Mouse (Mus musculus) stomach, embryonic 15.5 days (tissue): ENCODE data around the gene Hsf5. TPM values are rescaled to one million over a fixed set of nuclear protein-coding genes. Genes with fewer than 3 reads are reported as not detected.

Experiments used
- ATAC-seq: fragments of 200-750 bp; cut with Nextera tagmentation; 2 replicates; pipeline ENCODE4 v1.8.0; 2017; ENCODE audit warnings: low read depth, moderate number of reproducible peaks, moderate TSS enrichment; ENCODE audit not compliant: insufficient read depth, low FRiP score
- H3K27ac ChIP-seq: fragments of 300-500 bp; sonication (generic); 2 replicates; pipeline ENCODE4 v1.5.1; 2015; ENCODE audit warnings: mild to moderate bottlenecking, inconsistent platforms
- H3K27me3 ChIP-seq: fragments of 300-500 bp; sonication (generic); replicated peaks from 2 replicates; pipeline ENCODE4 v1.6.1; 2015; ENCODE audit warnings: inconsistent platforms
- H3K36me3 ChIP-seq: fragments of 300-500 bp; sonication (generic); 2 replicates; pipeline ENCODE4 v1.6.1; 2015; ENCODE audit warnings: inconsistent platforms
- H3K4me1 ChIP-seq: fragments of 300-500 bp; sonication (generic); 2 replicates; pipeline ENCODE4 v1.6.1; 2015; ENCODE audit warnings: inconsistent platforms
- H3K4me2 ChIP-seq: fragments of 300-500 bp; sonication (generic); 2 replicates; pipeline ENCODE4 v1.6.1; 2015; ENCODE audit warnings: mild to moderate bottlenecking, inconsistent platforms
- H3K4me3 ChIP-seq: fragments of 300-500 bp; sonication (generic); replicated peaks from 2 replicates; pipeline ENCODE4 v1.5.1; 2015; ENCODE audit warnings: inconsistent platforms
- H3K9ac ChIP-seq: fragments of 300-500 bp; sonication (generic); 2 replicates; pipeline ENCODE4 v1.6.1; 2015; ENCODE audit warnings: inconsistent platforms
- H3K9me3 ChIP-seq: fragments of 300-500 bp; sonication (generic); 2 replicates; pipeline ENCODE4 v1.6.1; 2016; ENCODE audit warnings: inconsistent platforms
- WGBS: fragments of 180-500 bp; shearing (Covaris S2); methylation state at CpG from one replicate; pipeline ENCODE4 v1.1.7; 2015; 5-methylcytosine and 5-hydroxymethylcytosine counted together
- polyA plus RNA-seq: library from polyadenylated mRNA; unstranded; fragments of >200 nt; fragmentation: Nextera tagmentation; extraction: Ambion mirVana; gene quantifications from 2 replicates; pipeline ENCODE4 v1.2.1, GENCODE M21; 2015

The Hsf5 gene
- polyA plus RNA-seq, 1 experiment from 2014 or later = 0.26 TPM

- H3K9me3 ChIP-seq = no peaks in the 10 kb centered on the region
- no peaks in the 10 kb centered on the region; the same call in 1 of the 2 replicates for H3K4me1 ChIP-seq
- WGBS = 68% methylated on average over 12 of the region's 12 CpGs
- no peak overlapping the region for H3K9ac ChIP-seq
- no peak overlapping the region for H3K4me3 ChIP-seq
- H3K36me3 ChIP-seq = no peaks in the 10 kb centered on the region
- H3K27ac ChIP-seq = peak overlapping the region; percentile 37; the same call in 1 of the 2 replicates
- no peaks in the 10 kb centered on the region for H3K27me3 ChIP-seq
- ATAC-seq = no peak
- H3K4me2 ChIP-seq = 0 out of 2 replicates have a peak overlapping the region, but pooled peaks have one; percentile 2
Observed at GRCm38 (mm10) chr11:87682096-87682495, 65.1 kb downstream of the Hsf5 start.

- peak overlapping the region; percentile 37; the same call in 1 of the 2 replicates for H3K27ac ChIP-seq
- WGBS = 38% methylated on average over 13 of the region's 13 CpGs
- no peaks in the 10 kb centered on the region for H3K27me3 ChIP-seq
- peaks cover 4% of the 10 kb centered on the region; the same call in 1 of the 2 replicates for H3K4me1 ChIP-seq
- peak; percentile 50 for ATAC-seq
- no peak overlapping the region for H3K4me2 ChIP-seq
- H3K9ac ChIP-seq = no peak overlapping the region
- H3K4me3 ChIP-seq = no peak overlapping the region
- no peaks in the 10 kb centered on the region for H3K9me3 ChIP-seq
- H3K36me3 ChIP-seq = no peaks in the 10 kb centered on the region
Observed at GRCm38 (mm10) chr11:87682838-87683571, 66.0 kb downstream of the Hsf5 start.

GRCm38 (mm10) chr11:87686407-87686806 is 69.4 kb downstream of the Hsf5 start:
- H3K9ac ChIP-seq = no peak overlapping the region
- H3K4me2 ChIP-seq = no peak overlapping the region
- no peak overlapping the region for H3K4me3 ChIP-seq
- 54% methylated on average over 7 of the region's 7 CpGs for WGBS
- H3K9me3 ChIP-seq = no peaks in the 10 kb centered on the region
- H3K27me3 ChIP-seq = no peaks in the 10 kb centered on the region
- peaks cover 16% of the 10 kb centered on the region for H3K4me1 ChIP-seq
- no peak for ATAC-seq
- H3K27ac ChIP-seq = peak overlapping the region; percentile 26; the same call in 1 of the 2 replicates
- no peaks in the 10 kb centered on the region for H3K36me3 ChIP-seq

- no peak for ATAC-seq
- H3K9ac ChIP-seq = no peak overlapping the region
- H3K9me3 ChIP-seq = no peaks in the 10 kb centered on the region
- no peaks in the 10 kb centered on the region for H3K36me3 ChIP-seq
- H3K27me3 ChIP-seq = no peaks in the 10 kb centered on the region
- peaks cover 16% of the 10 kb centered on the region for H3K4me1 ChIP-seq
- H3K4me2 ChIP-seq = 0 out of 2 replicates have a peak overlapping the region, but pooled peaks have one; percentile 2
- peak overlapping the region; percentile 74 for H3K27ac ChIP-seq
- no peak overlapping the region for H3K4me3 ChIP-seq
- 56% methylated on average over 15 of the region's 15 CpGs for WGBS
Observed at GRCm38 (mm10) chr11:87687246-87688225, 70.6 kb downstream of the Hsf5 start.

GRCm38 (mm10) chr11:87688478-87689203 is 71.7 kb downstream of the Hsf5 start:
- Histone ChIP-seq H3K9ac (no peak overlapping the region), H3K9me3 (no peaks in the 10 kb centered on the region), H3K27ac (peak overlapping the region; percentile 74), H3K4me2 (peak overlapping the region; percentile 33), H3K4me1 (peaks cover 16% of the 10 kb centered on the region), H3K27me3 (no peaks in the 10 kb centered on the region), H3K4me3 (no peak overlapping the region), H3K36me3 (no peaks in the 10 kb centered on the region)
- no peak for ATAC-seq
- WGBS = 73% methylated on average over 11 of the region's 11 CpGs

GRCm38 (mm10) chr11:87689402-87689808 is 72.4 kb downstream of the Hsf5 start:
- 5% methylated on average over 7 of the region's 7 CpGs for WGBS
- H3K4me1 ChIP-seq = peaks cover 16% of the 10 kb centered on the region
- no peaks in the 10 kb centered on the region for H3K27me3 ChIP-seq
- no peaks in the 10 kb centered on the region for H3K36me3 ChIP-seq
- ATAC-seq = peak; percentile 89
- H3K9me3 ChIP-seq = no peaks in the 10 kb centered on the region
- H3K9ac ChIP-seq = no peak overlapping the region
- H3K4me2 ChIP-seq = peak overlapping the region; percentile 33
- no peak overlapping the region for H3K4me3 ChIP-seq
- peak overlapping the region; percentile 86 for H3K27ac ChIP-seq

- no peaks in the 10 kb centered on the region for H3K9me3 ChIP-seq
- no peak overlapping the region for H3K9ac ChIP-seq
- H3K4me2 ChIP-seq = peak overlapping the region; percentile 33
- H3K4me3 ChIP-seq = no peak overlapping the region
- no peaks in the 10 kb centered on the region for H3K36me3 ChIP-seq
- ATAC-seq = peak; percentile 37; the same call in 1 of the 2 replicates
- H3K27me3 ChIP-seq = no peaks in the 10 kb centered on the region
- H3K27ac ChIP-seq = peak overlapping the region; percentile 86
- WGBS = 43% methylated on average over 16 of the region's 16 CpGs
- H3K4me1 ChIP-seq = peaks cover 16% of the 10 kb centered on the region
Observed at GRCm38 (mm10) chr11:87690054-87690740, 73.2 kb downstream of the Hsf5 start.

GRCm38 (mm10) chr11:87697131-87697682 is 80.2 kb downstream of the Hsf5 start:
- H3K9me3 ChIP-seq = no peaks in the 10 kb centered on the region
- H3K4me2 ChIP-seq = peak overlapping the region; percentile 28
- no peaks in the 10 kb centered on the region for H3K36me3 ChIP-seq
- H3K4me3 ChIP-seq = no peak overlapping the region
- peak; percentile 87 for ATAC-seq
- H3K9ac ChIP-seq = no peak overlapping the region
- no peaks in the 10 kb centered on the region; the same call in 1 of the 2 replicates for H3K4me1 ChIP-seq
- peak overlapping the region; percentile 60 for H3K27ac ChIP-seq
- 47% methylated on average over 14 of the region's 14 CpGs for WGBS
- H3K27me3 ChIP-seq = no peaks in the 10 kb centered on the region

GRCm38 (mm10) chr11:87698126-87698525 is 81.2 kb downstream of the Hsf5 start:
- Histone ChIP-seq H3K27ac (peak overlapping the region; percentile 60; the same call in 1 of the 2 replicates), H3K27me3 (no peaks in the 10 kb centered on the region), H3K4me3 (no peak overlapping the region), H3K4me1 (no peaks in the 10 kb centered on the region; the same call in 1 of the 2 replicates), H3K36me3 (no peaks in the 10 kb centered on the region), H3K9me3 (no peaks in the 10 kb centered on the region), H3K9ac (no peak overlapping the region), H3K4me2 (no peak overlapping the region)
- no peak for ATAC-seq
- WGBS = 83% methylated on average over 4 of the region's 4 CpGs

- Histone ChIP-seq H3K4me2 (no peak overlapping the region), H3K36me3 (no peaks in the 10 kb centered on the region), H3K27ac (no peak overlapping the region), H3K9me3 (no peaks in the 10 kb centered on the region), H3K4me3 (no peak overlapping the region), H3K27me3 (no peaks in the 10 kb centered on the region), H3K9ac (no peak overlapping the region), H3K4me1 (no peaks in the 10 kb centered on the region; the same call in 1 of the 2 replicates)
- 73% methylated on average over 6 of the region's 6 CpGs for WGBS
- ATAC-seq = no peak
Observed at GRCm38 (mm10) chr11:87701108-87701507, 84.1 kb downstream of the Hsf5 start.
